Mouse (Mus musculus): ENCODE data around the gene Jade1.

Gene Jade1

GRCm38 (mm10) chr3:41614230-41614985, 58.9 kb downstream of the Jade1 start:
- in situ Hi-C loops (cut with MboI; ENCODE audit: unreplicated experiment in 2 of 2) = no loop called here

GRCm38 (mm10) chr3:41618036-41618435, 62.5 kb downstream of the Jade1 start:
- in situ Hi-C loops (cut with MboI; ENCODE audit: unreplicated experiment in 2 of 2) = no loop called here

- in situ Hi-C loops (cut with MboI; ENCODE audit: unreplicated experiment in 2 of 2) = no loop called here
Observed at GRCm38 (mm10) chr3:41618488-41618887, 63.0 kb downstream of the Jade1 start.

DNA sequence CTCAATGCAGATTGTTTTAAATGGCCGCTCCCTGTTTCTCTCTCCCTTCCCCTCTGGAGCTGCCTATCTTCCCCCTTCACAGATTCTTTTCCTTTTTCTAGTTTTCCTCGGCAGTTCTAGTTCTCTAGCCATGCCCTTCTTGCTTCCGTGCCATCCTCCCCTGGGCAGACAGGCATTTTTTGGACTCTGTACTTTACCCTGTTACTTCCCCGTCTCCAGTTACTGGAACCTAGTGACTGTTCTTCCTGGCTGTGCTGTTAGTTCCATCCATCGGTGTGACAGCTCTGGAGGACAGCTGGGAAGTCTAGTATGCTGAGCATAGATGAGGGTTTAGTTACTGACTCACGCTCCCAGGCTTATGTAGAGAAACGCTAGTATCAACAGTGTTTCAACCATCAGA, 65.4 kb downstream of the Jade1 start:
- in situ Hi-C loops (cut with MboI; ENCODE audit: unreplicated experiment in 2 of 2) = no loop called here

DNA sequence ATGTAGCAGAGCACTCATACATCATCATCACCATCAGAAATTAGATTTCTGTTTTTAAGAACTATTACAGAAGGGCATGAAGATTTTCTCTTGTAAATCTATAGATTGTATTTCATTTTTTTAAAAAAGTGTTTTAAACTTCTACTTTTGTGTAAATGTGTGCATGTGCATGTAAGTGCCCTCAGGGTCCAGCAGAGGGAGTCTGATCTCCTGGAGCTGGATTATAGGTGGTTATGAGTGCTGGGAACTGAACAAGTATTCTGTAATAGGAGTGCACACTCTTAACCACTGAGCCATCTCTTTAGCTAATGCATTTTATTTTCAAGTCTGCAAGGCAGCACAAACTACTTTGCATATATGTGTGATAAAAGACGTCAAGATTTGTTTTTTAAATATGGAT, 100.1 kb downstream of the Jade1 start:
- in situ Hi-C loops (cut with MboI; ENCODE audit: unreplicated experiment in 2 of 2) = no loop called here

Data from v-Abl transformed pro-B cells (cell line).